Comparison of ENCODE assay signal across 8 mouse cellular contexts in the genomic region with DNA sequence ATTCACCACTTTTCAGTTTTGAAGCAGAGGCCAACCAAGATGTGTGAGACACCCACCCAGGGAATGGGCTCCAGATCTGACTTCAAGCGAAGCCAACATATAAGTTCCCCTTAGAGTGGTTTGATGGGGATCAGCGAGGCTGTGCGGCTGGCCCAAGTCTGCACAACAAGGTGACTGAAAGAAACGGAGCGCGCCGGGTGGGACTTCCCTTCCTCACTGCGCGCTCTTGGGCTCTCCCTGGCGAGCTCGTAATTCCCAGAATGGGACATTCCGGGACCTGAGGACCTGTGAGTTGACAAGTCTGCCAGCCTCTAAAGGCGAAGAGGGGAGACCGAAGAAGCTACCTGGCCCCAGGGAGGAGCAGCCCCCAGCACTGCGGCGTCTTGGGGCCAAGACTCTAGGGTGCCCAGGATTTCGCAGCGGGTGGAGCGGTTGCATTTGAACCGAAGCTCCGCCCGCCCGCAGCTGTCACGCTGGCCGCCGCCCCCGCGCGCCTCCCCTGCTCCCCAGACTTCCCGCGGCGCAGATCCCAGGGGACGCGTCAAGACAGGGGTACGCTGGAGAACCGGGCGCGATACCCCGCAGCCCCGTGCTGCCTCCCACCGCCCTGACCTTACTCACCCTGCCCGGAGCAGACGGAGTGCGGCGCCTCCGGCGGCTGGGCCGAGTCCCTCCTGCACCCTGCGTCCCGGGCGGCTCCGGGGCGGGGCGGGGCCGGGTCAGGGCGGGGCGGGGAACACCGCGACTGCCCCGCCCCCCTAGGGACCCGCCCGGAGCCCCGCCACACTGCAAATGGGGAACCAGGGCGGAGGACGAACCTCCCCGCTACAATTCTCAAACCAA. TPM values are rescaled to one million over a fixed set of nuclear protein-coding genes. Genes with fewer than 3 reads are reported as not detected.
A peak's percentile ranks its signal among the peaks of the same experiment; 100 is the strongest.
DNase-seq lines count a peak whose midpoint lies in the region; ATAC-seq lines count a peak whose summit lies in the region.

A gene (minus strand): TSS at position 440 of the 843 bp plus-strand sequence.

- intact Hi-C loops in heart, postnatal 36 days (cut with DNase I), result no loop called here

- H3K36me3 ChIP-seq in forebrain, embryonic 13.5 days (ENCODE audit: poor library complexity, severe bottlenecking), result no peaks in the 10 kb centered on the region
- no peaks in the 10 kb centered on the region for H3K36me3 ChIP-seq in macrophage (ENCODE audit: inconsistent target)

- no peak within 1 kb of the TSS for H3K27ac ChIP-seq in forebrain, embryonic 13.5 days
- peak within 1 kb of the TSS; percentile 78 for H3K27ac ChIP-seq in macrophage

- ATAC-seq in CD4-positive, CD25-positive, alpha-beta regulatory T cell, adult 4 months, result peak; percentile 40
- peak; percentile 81 for ATAC-seq in forebrain, embryonic 13.5 days

- H3K4me2 ChIP-seq in forebrain, embryonic 13.5 days, result peak within 1 kb of the TSS; percentile 97

- H3K27me3 ChIP-seq in forebrain, embryonic 13.5 days, result peaks cover 52% of the 10 kb centered on the region

- H3K9me3 ChIP-seq in forebrain, embryonic 13.5 days (replicated peaks), result no peaks in the 10 kb centered on the region

- H3K4me1 ChIP-seq in forebrain, embryonic 13.5 days, result peaks cover 20% of the 10 kb centered on the region

- peak within 1 kb of the TSS; percentile 62 for H3K9ac ChIP-seq in forebrain, embryonic 13.5 days

- under 1% methylated on average over 55 of the region's 66 CpGs for WGBS in forebrain, embryonic 13.5 days
- WGBS in macrophage (ENCODE audit: missing documents), result under 1% methylated on average over 50 of the region's 66 CpGs

- DNase-seq in adrenal gland, adult 8-10 months, result peak; percentile 70
- DNase-seq in heart, postnatal 36 days, result peak; percentile 75 to 91
- peak; percentile 56 for DNase-seq in layer of hippocampus, adult 9-11 months
- DNase-seq in right cerebral cortex, adult 18-20 months, result peak; percentile 69
- DNase-seq in urinary bladder, postnatal 25 days (ENCODE audit: low spot score), result peak; percentile 59

- H3K4me3 ChIP-seq in forebrain, embryonic 13.5 days, result peak within 1 kb of the TSS; percentile 60
- peak within 1 kb of the TSS; percentile 62 for H3K4me3 ChIP-seq in macrophage (ENCODE audit: inconsistent target)

- H3K79me2 ChIP-seq in macrophage (ENCODE audit: inconsistent target), result peaks cover 47% of the 10 kb centered on the region

RNA-seq across cellular contexts. Expression of the gene that starts here (rescaled TPM):
- polyA plus RNA-seq in CD4-positive, CD25-positive, alpha-beta regulatory T cell, adult 4 months (2017; shearing (Covaris generic)), result 1 to 10 TPM; 1.6 to 5.5 TPM
- 10 to 100 TPM; 12.0 to 20.8 (median 16.8) TPM for total RNA-seq in adrenal gland, adult 8-10 months (2022)
- 0.12 and 0.16 TPM in 2 replicates for polyA plus RNA-seq in forebrain, embryonic 13.5 days (2015; fragmentation: Nextera tagmentation; extraction: Ambion mirVana)
- 1 to 10 TPM; 7.2 to 7.8 TPM for total RNA-seq in heart, postnatal 36 days (2021)
- 100 to 1,000 TPM in 3 of 26 experiments, 10 to 100 TPM in 21, 1 to 10 TPM in 2; 9.1 to 309 (median 31.2) TPM for total RNA-seq in macrophage (2018; cell fraction: chromatin; rRNA removed)
- total RNA-seq in macrophage (2018; cell fraction: cytosol; rRNA removed), result 10 to 100 TPM in 13 of 26 experiments, 1 to 10 TPM in 13; 4.6 to 56.9 (median 12.5) TPM
- total RNA-seq in macrophage (2018; cell fraction: nucleus; rRNA removed), result 100 to 1,000 TPM in 1 of 26 experiments, 10 to 100 TPM in 15, 1 to 10 TPM in 10; 6.6 to 122 (median 16.8) TPM
- 6.4 to 13.5 TPM (median 8.7 TPM) in 3 replicates for polyA plus RNA-seq in macrophage (2018)

Comparison
In these comparisons a context has a peak if more than half of its experiments do, and no peak if none do; other contexts are left out.
1. Peak in ATAC-seq, H3K4me3 ChIP-seq, H3K9ac ChIP-seq and H3K4me2 ChIP-seq in forebrain, embryonic 13.5 days; RNA of the gene not detected or under 1 TPM.